Mouse (Mus musculus) testis, postnatal 14 days (tissue): ENCODE results near the gene Traf3.

Experiments
- DNase-seq: peaks from one replicate; pipeline ENCODE4 v3.0.0; 2021; ENCODE audit warnings: low spot score

Traf3 gene

DNA sequence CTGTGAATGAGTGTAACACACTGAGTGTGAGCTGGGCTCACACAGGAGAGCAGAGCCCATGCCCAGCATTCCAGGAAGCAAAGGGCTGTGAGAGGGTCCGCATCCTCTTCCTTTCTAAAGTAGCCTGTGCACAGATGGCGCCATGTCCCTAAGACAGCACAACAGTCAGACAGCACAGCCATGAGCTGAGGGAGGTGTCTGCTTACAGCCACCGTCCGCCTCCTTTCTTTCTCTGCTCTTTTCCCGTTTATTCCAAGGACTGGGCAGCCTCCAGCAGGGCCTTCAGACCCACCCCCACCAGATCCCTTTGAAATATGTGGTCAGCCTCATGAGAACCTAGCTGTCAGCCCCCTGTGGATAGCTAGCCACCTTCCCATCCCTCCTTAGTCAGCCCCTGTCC is 99.0 kb downstream of the Traf3 start:
- DNase-seq = no peak

DNA sequence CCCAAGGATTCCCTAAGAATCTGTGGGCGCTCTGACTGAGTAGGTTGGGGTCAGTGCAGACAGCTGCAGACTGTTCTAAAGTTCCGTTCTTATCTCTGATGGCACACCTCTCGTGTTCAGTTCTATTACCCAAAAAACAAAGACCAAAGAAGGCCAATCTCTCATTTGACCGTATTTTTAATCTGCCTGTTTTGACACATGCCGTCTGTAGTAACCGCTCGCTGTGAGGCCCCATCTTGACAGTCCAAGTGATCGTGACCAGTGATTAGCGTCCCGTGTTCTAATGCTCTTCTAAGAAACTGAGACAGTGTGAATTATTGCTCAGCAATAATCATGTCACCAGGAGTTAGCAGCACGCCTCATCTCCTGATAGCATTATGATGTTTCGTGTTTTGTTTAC is 100.4 kb downstream of the Traf3 start:
- no peak for DNase-seq

DNA sequence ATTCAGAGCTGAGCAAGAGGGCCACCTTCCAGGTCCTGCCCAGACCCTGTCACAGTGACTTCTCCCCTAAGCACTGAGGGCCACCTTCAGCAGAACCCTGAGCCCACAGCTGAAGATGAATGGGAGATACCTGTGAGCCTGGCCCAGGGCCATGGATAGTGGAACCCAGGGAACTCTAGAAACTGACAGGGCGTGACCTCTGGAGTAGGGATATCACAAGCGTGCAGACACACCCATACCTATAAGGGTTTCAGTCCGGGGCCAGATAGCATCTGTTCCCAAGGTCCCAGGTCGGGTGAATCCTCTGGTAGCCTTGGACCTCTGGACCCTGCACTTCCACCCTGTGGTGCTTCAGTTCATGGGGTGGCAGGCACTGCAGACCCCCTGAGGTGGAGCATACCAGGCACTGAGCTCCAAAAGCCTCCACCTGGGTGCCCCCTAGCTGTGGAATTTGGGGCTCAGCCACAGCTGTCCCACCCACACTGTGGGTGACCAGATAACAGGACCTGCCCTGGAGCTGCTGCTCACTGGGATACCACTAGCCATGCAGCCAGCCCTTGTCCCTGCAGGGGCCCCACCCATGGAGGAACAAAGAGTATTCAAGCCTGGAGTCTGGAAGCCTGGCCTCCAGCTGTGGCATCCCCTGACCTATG is 101.6 kb downstream of the Traf3 start:
- no peak for DNase-seq

DNA sequence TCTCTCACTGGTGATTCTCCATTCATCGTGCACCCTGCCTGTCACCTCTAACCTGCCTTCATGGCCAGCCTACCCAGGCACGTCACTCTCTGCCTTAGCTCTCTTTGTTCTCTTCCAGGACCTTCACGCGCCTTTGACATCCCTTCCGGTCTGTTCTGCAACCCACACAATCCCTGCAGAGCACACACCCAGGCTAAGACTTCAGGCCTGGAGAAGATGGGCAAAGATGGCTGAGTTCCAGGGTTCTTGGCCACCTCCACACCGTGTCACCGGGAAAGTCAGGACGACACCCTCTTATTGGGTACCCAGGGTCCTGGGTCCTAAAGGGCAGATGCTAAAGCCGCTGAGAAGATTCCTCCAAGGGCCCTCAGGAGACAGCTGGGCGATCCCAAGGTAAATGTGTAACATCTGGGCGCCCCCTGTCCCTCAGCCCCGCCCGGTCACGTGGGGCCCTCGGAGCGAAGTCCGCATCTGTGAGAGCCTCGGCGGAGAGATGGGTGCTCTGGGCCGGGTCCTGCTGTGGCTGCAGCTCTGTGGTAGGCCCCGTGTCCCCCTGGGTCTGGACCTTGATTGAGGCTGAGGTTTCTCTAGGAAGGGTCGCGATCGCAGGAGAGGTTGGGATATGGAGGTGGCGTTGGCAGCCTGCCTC is 104.6 kb downstream of the Traf3 start, which contains the start of gene Amn:
Amn (plus strand) TSS at position 467 of the 649 bp plus-strand sequence.
- DNase-seq = no peak

DNA sequence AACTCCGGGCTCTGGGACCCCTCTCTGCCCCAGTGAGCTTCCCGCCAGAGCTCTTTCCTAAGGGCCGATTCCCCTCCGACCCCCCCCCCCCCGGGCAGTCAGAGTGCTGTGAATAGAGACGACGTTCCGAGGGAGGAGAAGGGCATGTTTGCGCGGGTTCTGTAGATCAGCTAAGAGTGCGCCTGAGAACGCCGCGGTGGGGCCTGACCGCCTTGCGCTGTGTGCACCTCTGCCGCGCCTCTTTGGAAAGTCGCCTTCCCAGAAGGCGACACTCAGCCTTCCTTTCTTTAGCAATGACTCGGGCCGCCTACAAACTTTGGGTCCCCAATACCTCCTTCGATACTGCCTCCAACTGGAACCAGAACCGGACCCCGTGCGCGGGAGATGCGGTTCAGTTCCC is 105.2 kb downstream of the Traf3 start:
- DNase-seq = no peak

DNA sequence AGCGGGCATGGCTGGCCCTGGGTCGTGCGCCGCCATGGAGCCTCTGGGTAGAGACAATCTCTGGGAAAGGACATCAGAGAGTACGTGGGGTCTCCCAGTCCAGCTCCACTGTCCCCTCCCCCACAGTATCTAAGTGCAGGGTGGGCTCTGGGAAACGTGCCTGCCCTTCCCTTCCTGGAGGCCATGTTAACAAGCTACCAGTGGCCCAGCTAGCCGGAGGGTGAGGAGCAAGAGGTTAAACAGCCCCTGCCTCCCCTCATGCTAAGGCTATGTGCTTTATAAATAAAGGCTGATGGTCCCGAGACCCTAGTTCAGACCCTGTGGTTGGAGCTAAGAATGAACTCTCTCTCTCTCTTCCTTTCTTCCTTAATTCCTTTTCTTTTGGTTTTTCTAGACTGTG is 105.8 kb downstream of the Traf3 start:
- DNase-seq = no peak

DNA sequence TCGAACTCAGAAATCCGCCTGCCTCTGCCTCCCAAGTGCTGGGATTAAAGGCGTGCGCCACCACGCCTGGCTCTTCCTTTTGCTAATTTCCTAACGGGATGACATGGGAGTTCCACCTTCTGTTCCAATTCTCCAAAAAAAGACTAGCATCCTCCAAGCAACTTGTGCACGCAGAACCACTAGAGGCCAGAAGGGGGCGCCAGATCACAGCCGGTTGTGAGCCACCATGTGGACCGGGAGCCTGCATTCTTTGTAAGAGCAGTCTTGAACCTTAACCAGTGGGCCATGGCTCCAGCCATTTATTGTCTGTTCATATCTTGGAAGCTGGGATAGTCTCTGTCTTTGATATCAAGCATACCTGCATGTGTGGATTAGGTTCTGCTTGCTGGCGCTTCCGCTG is 106.2 kb downstream of the Traf3 start:
- peak; percentile 75 for DNase-seq

DNA sequence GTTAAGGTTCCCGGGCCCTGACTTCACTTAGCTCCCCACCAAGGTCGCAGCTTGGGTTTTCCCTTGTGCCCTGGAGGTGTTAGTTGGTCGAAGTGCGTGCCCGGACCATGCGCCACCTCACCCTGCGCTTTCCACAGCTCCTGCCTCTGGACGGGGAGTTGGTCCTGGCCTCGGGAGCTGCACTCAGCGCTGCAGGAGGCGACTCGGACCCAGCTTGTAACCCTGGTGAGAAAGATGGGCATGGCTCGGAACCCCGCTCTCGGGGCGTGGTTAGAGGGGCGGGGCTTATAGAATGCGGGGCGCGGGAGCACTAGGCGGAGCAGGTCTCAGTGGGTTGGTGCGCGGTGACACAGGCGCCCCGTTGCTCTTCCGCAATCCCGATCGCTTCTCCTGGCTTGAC is 107.8 kb downstream of the Traf3 start:
- no peak for DNase-seq

DNA sequence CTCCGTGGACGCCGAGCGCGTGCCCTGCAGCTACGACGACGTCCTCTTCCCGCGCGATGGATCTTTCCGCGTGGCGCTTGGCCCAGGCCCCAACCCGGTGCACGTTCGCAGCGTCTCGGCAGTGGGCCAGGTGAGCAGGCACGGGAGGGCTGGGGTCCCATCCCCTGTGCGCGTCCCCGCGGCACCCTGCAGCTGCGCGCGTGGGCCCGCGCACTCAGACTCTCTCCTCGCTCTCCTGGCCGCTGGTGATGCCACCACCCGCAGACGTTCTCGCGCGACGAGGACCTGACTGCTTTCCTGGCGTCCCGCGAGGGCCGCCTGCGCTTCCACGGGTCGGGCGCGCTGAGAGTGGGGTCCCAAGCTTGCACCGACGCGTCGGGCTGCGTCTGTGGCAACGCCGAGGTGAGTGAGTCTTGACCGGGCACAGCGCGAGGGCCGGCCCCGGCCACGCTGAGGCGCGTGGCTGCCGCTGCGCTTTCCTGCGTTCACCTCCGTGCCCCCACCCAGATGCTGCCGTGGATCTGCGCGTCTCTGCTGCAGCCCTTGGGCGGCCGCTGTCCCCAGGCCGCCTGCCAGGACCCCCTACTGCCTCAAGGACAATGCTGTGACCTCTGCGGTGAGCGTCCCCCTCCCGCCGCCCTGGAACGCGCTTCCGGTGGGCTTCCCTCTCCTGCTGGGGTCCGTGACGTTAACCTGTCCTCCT is 108.4 kb downstream of the Traf3 start:
- no peak for DNase-seq

DNA sequence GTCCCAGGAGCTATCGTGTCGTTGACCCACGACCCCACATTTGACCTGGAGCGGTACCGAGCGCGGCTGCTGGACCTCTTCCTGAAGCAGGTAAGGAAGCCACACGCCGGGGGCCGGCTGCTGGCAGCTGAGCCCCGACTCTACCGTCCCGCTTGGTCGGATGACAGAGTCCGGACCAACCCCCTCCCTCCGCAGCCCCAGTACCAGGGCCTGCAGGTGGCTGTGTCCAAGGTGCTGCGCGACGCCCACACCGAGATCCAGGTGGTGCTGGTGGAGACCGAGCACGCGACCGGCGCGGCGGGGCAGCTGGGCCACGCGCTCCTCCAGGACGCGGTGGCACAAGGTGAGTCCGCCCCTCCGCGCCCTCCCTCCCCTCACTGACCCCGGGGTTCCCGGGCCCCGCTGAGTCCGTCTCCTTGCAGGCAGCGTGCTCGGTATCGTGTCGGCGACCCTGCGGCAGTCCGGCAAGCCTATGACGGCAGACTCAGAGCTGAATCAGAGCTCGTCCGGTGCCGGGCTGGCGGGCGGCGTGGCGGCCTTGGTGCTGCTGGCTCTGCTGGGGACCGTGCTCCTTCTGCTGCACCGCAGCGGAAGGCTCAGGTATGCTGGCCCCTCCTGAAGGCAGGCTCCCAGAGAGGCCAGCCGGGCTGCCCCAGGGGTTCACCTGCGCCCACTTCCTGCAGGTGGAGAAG is 109.1 kb downstream of the Traf3 start:
- no peak for DNase-seq

DNA sequence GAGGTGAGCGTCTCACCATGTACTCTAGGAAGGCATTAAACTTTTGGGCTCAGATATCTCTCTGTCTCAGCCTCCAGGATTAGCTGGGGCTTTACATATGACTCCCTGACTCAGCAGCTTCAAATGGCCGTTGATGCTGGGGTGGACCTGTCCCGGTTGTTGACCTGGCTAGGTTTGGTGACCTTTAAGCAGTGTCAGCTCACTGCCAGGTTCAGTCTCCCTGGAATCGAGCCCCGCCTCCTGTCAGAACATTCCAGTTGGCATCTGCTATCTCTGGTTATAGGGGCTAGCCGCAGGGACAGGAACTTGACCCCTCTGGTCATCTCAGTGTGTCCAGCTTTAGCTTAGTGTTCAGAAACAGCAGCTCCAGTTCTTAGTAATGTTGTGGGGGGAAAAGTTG is 110.2 kb downstream of the Traf3 start:
- no peak for DNase-seq

DNA sequence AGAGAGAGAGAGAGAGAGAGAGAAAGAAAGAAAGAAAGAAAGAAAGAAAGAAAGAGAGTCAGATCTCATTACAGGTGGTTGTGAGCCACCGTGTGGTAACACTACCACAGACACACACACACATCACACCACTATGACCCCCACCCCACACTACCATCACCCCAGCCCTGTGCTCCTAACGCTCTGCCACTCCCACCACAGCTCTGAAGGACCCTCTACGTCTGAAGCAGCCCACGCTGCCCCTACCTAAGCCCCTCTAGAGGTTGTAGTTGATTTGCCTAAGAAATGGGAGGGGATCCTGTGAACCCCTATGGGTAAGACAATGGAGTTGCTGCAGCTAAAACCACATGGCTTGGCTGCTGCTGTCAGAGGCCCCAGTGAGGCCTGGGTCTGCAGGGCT is 117.4 kb downstream of the Traf3 start:
- DNase-seq = no peak

DNA sequence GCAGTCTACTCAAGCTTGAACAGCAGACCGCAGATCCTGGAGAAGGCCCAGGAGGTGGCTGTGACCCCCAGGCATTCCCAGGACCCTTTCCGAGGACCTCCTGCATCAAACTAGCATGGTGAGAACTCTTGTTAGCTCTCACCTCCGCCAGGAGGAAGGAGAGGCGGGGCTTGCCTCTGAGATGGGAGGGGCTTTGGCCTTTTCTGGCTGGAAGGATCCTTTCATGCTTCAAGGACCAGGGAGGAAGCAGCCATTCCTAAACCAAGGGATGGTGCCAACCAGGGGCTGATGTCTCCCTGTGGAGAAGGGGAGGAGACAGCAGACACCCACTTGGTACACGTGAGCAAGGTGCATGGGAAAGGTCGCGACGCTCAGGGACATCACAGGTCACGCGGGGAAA is 118.4 kb downstream of the Traf3 start:
- DNase-seq = no peak

DNA sequence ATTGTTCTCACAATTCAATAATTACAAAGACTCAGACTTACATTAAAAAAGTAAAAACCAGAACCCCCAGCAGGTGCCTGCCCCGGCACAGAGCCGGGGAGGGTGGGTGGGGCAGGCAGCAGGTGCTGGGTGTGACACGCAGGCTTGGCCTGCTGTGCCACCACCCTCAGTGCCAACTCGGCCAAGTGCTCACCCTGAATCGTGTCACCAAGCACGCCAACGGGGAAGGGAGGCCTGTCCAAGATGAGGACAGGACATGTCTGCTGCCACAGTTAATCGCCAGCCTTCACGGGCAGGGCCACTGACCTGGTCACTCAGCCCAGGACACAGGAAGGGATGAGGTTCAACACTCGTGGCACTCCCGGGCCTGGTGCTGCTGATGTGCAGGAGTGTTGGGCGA is 126.9 kb downstream of the Traf3 start:
- no peak for DNase-seq

DNA sequence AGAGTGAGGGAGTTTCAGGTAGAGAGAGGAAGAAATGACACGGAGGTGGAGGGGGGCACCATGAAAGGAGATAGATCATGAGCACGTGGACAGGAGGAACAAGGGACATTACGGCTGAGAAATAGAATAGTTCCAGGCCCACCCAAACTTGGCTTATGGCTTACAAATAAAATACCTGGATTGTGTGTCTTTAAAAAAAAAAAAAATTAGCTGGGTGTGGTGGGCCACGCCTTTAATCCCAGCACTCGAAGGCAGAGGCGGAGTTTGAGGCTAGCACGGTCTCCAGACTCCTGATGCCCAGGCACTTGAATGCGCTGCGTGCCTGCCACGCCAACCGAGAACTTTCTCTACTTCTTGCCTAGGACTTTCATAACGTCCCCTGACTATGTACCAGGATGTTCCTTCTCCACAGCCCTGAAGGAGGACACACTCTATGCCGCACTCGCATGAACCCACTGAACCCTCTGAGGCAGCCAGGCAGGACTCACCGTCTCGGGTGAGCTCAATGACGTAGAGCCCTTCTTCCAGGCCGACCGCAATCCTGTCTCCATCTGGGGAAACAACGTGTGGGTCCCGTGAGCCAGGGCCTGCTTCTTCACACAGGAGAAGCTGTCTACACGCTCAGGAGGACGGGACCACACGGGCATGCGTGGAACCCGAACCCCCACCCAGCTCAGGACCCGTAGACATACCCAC is 135.3 kb downstream of the Traf3 start:
- no peak for DNase-seq

DNA sequence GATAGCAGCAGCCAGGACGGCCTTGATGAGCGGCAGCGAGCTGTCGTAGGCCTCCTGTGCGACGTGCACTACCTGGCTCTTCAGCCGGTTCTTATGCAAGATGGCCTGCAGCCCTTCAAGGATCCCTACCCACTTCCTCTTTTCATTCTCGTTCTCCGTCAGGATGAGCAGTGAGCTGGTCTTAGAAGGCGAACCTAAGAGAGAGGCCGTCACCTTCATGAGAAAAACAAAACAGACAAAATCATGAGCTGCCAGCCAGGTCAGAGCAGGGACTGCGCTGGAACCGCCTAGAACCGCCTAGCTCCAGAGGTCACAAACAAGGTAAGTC is 135.8 kb downstream of the Traf3 start:
- no peak for DNase-seq

DNA sequence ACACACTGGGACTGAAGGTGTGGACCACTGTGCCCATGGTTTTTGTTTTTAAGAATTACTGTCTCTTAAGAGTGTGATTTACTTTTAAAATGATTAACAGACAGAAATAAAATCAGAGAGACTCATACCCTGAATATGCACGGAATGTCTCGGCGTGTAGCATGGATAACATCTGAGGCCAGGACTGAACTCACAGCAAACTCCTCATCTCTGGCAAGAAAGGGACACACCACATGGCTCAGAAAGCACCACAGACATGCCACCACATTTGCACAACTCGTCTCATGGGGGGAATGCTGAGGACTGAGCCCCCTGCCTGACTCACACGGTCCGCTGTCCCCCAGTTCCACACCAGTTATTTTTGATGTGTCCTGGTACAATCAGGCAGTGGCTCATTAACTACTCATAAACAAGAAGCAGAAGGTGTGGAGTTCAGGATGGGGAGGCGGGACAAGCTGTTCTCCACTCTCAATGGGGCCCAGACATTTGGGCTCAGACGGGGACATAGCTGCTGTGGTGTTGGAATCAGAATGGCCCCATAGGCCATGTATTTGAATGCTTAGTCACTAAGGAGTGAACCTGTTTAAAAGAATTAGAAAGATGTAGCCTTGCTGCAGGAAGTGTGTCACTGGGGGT is 137.7 kb downstream of the Traf3 start:
- DNase-seq = no peak

DNA sequence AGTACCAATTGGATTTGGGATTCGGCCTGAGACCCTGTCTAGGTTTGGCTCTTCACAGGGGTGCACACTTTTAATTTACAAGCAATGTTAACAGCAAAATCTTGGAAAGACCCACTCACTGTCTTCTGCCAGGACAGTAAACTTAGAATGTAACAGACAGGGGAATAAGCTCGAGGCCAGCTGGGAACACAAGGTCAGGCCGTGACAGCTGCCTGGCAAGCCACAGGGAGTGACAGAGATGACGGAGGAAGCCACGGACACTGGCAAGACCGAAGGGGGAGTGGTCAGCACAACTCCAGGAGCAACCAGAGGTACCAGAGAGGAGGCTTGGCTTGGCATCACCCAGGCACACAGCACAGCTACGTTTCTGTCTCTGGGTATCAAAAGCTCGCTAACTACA is 140.7 kb downstream of the Traf3 start:
- no peak for DNase-seq

DNA sequence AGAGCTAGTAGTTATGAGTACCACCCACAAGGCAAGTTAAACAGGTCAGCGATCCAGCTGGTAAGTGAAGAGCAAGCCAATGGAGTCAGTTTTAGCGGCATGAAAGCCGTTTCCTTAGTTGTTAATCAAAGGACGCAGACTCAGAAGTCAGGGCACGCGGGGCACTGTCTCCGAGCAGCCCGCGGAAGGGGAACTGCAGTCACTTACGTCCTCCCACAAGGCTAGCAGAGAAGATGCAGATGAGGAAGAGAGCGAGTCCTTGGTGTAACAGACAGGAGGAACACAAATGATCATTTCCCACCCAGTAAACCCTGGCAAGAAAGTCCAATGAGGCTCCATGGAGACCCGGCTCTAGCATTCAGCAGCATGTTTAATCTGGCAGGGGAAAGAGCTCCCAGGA is 143.1 kb downstream of the Traf3 start:
- no peak for DNase-seq

DNA sequence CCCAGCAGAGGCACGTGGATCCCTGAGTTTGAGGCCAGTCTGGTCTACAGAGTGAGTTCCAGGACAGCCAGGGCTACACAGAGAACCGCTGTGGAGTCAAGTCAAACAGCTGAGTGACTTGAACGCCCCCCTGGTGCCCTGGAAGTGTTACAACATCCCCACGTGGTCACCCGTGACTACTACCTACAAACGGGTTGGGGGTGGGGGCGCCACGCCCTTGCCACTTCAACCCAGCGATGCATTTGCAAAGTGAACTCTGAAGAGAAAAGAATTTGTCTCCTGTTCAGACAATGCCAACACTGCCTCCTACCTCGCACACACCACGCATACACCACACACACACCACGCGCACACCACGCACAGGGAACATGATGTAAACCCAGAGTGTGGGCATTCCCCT is 143.8 kb downstream of the Traf3 start:
- no peak for DNase-seq

DNA sequence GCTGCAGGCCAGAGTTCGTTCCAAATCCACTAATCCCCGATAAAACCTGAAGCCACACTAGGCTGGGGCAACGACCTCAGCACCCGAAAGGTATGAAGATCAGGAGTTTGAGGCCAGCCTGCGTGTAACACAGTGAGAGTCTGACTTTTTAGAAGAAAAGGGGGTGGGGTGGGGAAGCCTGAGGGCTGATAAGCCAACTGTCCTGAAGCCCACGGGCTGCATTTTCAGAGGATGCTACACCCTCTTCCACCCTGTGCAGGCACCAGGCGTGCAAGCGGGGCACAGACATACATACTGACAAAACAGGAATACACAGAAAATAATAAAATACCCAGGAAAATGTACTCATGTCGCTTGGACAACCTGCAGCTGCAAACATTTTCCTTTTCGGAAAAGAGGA is 145.6 kb downstream of the Traf3 start:
- DNase-seq = no peak

DNA sequence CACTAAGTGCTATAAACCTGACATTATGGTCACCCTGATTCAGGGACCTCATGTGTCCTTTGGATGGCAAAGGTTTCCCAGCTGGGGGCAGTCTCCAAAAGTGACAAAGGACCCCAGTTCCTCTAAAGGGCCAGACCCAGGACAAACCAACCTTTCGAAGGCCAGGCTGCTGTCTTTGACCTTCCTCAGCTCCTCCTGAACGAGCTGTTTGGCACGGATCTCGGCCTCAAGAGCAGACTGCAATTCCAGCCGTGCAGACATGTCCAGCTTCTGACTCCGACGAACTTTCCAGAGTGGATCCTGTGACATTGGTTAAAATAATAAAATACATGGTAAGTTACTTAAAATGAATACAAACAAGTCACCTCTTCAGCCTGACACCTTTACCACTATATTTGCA is 148.1 kb downstream of the Traf3 start:
- DNase-seq = no peak
